Mouse (Mus musculus): Measurements from ENCODE around the gene Plpp3.
A peak's percentile ranks its signal among the peaks of the same experiment; 100 is the strongest.

Gene Plpp3

DNA sequence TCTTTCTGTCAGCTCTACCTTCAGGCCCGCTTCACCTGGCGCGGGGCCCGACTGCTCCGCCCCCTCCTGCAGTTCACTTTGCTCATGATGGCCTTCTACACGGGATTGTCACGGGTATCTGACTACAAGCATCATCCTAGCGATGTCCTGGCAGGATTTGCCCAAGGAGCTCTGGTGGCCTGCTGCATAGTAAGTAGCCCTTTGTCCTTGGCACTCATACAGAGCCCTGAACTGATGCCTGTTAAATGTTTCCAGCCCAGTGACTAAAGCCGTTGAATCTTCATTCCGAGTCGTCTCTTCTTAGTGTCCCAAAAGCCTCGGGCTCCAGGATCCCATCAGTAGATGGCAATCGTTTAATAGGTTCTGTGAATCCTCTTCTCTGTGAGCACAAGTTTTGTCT, 62.2 kb downstream of the Plpp3 start:
- ATAC-seq (ENCODE audit: low TSS enrichment): no peak

DNA sequence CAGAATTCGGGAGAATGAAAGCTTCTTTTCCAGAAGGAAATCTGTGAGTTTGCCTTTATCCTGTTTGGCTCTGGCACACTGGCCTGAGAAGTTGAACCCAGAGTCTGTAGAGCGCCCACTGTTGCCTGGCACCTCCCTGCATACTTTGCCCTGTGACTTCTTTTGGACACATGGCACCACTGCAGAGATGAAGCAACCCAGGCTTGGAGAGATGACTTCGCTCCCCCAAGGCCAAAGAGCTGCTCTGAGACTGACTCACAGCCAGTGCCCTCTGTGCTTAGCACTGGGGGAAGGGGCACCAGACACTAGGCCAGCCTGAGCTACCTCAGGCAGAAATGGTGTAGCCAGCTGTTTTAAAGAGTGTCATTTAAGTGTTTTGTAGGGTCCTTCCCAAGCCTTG, 63.7 kb downstream of the Plpp3 start:
- no peak for ATAC-seq (ENCODE audit: low TSS enrichment)

DNA sequence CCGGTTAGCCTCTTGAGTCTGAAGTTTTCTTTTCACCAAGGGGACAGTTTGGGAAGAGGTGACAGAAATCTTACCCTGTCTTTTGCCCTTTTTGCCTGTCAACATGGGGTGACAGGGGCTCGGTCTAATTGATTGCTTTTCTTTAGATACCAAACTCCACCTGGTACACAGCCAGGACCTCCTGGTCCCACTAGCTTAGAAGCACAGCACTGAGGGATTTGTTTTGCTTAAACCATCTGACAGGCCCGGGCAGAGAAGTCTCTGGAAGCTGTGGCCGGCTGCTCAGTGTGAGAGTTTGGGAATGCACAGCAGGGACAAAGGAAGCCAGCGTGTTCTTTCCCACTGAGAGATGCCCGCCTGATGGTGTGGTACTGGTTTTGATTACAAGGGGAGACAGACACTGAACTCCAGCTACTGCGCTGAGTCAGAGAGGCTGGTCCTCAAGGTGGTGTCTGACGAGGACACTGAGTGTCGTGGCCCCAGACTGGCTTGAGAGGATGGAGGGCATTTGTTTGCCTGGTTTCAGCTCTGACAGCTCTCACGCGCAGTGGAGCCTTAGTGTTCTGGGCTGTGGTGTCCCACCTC, 64.2 kb downstream of the Plpp3 start:
- no peak for ATAC-seq (ENCODE audit: low TSS enrichment)

DNA sequence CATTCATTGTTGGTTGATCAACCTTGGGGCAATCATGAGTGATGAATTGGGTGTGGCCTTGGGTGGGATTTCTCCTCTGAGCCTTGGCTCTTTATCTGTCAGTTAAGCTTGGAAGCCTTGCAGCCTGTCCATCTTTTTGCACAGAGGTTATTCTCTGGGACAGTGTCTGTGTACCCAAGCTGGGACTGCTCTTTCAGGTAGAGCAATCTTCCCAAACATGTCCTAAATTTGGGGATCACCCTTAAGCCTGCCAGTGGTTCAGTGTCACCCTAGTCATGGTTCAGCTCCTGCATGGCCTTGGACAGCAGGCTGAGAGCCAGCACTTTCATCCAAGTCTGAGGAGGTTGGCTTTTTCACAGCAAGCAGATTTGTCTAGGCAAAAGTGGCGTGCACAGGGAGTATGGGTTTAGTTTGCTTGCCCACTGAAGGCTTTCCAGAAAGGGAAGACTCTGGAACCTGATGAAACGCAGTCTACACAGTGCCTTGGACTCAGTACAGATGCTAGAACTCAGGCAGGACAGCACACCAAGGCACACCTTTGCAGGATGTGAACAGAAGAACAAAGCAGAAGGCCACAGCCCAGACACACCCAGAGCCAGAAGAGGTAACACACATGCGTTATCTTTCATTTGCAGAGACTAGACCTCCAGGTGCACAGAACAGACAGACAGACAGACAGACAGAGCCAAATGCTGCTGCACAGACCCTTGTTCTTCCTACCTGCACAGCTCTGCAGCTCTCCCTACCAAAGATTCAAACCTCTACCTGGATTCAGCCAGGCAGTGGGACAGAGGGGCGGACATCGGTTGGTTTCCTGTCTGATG, 66.2 kb downstream of the Plpp3 start:
- no peak for ATAC-seq (ENCODE audit: low TSS enrichment)

DNA sequence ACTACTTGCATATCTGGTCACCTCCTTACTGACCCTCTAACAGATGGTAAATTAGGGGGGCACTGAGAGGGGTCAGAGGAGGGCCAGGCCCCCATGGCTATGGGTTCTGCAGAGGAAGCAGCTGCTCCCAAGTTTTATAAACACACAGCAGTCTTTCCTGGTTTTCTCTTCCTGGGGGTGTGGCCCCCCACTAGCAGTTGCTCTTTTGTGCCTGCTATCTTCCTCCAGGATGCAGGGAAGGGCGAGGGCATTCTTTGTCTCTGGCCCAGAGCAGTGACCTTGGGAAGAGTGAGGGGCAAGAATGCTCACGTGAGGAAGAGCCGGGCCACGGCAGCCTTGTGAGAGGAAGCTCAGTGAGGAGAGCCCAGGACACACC, 66.8 kb downstream of the Plpp3 start:
- ATAC-seq (ENCODE audit: low TSS enrichment): no peak

DNA sequence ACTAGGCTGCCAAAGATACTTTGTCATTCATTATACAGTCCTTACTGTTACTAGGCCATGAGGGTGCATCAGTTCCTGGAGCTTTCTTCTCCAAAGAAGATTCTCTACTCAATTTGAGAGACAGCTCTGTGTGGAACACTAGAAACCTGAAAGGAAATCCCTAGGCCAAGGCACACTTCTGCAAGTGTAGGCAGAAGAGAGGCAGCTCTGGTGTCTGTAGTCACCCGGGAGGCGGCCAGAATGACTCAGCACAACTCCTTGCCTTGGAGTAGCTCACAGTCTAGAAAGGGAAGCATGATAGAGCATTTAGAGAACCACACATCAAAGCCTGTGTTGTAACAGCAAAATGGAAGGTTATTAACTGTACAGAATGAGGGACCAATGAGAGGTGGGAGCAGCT, 68.4 kb downstream of the Plpp3 start:
- peak; percentile 94 for ATAC-seq (ENCODE audit: low TSS enrichment)

DNA sequence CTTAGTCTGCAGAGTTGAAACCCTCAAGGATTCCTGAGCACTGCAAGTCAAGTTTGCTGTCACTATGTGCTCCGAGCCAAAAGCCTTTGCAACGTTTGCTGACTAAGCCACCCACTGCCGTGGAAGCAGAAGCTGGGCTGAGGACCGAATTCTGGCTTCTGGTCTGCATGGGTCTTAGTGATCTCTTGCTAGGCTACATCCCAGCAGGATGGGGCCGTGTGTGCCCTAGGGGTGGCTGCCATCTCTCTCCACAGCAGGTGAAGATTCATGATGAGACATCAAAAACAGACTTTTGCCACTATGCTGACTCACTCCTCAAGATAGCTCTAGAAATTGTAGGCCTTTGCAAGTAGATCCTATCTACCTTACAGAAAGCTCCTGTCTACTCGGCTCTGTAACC, 69.2 kb downstream of the Plpp3 start:
- peak; percentile 60 for ATAC-seq (ENCODE audit: low TSS enrichment)

DNA sequence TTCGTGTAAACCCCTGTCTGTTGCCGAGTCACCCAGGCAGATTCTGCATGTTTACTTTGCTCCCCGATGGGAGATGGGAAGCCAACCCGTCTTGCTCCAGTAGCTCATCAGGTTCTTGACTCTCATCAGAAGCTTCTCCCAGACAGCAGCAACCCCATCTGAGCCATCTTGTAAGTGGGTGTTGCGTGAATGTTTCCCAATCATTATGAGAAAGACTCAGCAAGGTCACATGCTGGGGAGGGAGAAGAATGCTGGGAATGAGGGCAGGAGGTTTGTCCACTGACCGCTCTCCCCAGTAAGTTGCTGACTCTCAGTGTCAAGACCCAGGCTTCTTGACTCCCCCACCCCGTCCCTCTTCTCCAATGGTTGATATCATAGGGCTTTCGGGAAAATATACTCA, 73.0 kb downstream of the Plpp3 start:
- ATAC-seq (ENCODE audit: low TSS enrichment): no peak

DNA sequence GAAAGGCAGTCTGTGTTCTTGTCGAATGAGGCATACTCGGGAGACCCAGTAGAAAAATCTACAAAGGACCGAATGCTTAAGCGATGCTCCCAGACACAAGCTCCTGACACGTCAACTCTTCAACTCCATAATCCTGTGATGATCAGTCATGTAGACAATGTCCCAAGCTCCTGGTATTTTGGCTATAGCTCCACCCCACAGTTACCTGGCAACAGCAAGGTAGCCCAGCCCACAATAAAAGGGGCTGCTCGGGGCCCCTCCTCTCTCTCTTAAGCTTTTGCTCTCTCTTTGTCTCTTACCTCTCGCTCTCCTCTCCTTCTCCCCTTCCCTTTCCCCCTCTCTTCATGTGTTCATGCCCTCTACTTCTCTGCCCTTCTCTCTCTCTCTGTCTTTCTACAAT, 83.1 kb downstream of the Plpp3 start:
- ATAC-seq (ENCODE audit: low TSS enrichment): no peak

DNA sequence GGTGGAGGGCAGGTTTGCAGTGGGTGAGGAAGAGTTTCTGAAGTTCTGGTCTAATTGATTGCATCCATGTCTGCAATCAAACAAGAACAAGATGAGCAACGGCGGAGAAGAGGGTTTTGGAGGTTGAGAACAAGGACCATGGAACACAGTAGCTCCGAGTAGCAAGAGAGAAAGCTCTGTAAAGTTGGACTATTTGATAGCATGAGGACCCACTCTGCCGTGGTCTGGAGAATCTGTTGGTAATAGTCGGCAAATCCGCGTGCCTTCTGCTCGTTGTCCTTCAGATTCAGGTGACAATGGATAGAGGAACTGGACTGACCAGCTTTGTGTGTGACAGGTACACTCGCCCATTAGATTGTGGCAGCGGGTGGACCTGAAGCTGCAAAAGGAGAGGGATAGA, 87.8 kb downstream of the Plpp3 start:
- ATAC-seq (ENCODE audit: low TSS enrichment): no peak

DNA sequence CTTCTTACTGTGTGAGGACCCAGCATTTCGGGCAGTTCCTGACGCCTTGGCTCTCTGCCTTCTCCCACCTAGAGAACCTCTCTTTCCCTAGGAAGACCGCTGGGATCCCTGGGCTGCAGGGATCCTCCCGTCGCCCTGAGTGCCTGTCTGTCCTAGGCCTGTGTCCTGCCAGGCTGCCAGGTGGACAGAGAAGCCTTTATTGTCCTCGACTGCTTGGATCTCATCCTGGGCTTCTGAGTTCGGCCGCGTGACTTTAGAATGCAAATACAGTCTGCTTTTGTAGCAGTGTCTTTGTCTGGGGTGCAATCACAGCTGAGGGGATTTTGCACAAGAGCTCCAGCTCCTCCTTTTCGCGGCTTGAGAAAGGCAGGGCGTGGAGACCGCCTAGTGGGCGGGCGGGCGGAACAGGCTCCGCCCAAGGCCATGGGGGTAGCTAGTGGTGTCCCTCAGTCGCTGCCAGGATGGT, 88.4 kb downstream of the Plpp3 start:
- ATAC-seq (ENCODE audit: low TSS enrichment): peak; percentile 94

DNA sequence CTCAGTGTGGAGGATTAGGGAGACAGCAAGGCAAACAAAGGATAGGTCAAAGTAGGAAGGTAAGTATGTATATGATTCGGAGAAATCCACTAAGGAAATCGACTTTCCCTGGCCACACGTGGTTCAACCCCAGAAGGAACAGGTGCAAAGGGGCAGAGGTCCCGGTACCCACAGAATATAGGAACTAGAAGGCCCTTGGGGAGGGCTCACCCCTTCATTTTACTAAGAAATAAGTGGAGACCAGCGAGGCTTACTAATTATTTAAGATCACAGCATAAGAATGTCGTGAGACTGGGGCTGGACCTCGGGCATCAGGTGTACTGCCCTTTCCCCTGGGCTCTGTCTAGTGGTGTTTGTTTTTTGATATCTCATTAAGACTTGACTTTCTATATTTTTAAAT, 89.2 kb downstream of the Plpp3 start:
- no peak for ATAC-seq (ENCODE audit: low TSS enrichment)

DNA sequence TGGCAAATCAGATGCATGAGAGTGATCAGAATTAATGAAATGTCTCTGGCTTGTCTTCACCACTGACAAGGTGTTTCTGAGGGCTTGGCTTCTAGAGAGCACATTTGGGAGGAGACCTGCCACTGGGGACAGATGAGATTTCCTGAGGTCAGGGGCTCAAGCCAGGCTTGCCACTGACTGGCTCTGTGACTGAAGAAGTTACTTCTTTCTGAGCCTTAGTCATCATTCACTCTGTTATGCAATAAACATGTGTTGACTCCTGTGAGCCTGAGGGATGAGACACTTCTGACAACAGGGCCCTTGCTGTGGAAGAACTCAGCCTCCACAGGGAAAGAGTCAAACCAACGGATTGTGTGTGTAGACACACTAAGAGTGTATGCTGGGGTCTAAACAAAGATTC, 91.0 kb downstream of the Plpp3 start:
- no peak for ATAC-seq (ENCODE audit: low TSS enrichment)

DNA sequence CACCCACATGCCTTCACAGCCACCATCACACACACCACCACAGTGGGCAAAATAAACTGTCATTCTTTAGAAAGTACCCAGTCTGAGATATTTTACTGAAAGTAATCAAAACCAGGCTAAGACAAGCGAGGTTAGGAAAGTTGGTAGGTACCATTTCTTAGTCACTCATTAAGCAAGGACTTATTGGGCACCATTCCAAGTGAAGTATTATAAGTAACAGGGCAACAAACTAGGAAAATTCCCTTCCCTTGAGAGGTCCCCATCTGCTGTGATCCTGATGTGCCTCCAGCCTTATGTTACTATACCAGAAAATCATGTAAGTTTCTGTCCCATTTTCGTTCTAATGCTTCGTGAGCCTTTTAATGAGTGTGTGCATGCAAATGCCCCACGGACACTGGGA, 92.1 kb downstream of the Plpp3 start:
- ATAC-seq (ENCODE audit: low TSS enrichment): no peak

DNA sequence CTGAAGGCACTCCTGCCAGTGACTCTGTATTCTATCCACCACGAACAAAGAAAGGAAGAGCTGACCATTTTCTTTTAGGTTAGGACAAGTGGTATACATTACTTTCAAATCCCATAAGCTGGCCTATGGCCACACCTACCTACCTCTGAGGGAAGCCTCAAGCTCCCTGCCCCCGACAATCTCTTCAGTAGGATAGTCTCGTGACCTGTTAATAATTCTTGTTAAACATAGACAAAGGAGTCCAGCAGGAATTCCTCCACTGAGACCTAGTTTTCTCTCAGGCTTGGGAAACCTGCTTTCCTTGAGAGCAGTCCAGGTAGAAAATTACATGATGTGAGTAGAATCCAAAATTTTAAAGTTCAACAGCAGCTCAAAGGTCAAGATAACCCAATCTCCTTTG, 93.8 kb downstream of the Plpp3 start:
- no peak for ATAC-seq (ENCODE audit: low TSS enrichment)

DNA sequence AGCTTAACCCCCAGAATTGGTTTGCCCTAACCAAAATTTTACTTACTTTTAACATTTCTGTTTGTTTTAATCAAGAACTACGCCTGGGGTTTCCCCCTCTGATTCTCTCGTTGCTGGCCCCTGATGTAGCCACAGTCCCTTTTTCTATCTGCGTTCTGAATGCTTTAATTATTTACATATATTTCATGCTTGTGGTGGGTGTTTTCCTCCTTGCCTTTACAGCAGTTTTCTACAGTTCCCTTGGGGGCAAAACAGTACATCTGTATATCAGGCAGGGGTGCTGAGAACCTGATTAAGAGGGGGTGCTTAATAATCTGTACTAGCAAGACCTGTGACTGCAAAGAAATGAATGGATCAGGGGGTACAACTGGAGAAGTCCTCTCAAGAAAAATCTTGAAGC, 94.9 kb downstream of the Plpp3 start:
- no peak for ATAC-seq (ENCODE audit: low TSS enrichment)

DNA sequence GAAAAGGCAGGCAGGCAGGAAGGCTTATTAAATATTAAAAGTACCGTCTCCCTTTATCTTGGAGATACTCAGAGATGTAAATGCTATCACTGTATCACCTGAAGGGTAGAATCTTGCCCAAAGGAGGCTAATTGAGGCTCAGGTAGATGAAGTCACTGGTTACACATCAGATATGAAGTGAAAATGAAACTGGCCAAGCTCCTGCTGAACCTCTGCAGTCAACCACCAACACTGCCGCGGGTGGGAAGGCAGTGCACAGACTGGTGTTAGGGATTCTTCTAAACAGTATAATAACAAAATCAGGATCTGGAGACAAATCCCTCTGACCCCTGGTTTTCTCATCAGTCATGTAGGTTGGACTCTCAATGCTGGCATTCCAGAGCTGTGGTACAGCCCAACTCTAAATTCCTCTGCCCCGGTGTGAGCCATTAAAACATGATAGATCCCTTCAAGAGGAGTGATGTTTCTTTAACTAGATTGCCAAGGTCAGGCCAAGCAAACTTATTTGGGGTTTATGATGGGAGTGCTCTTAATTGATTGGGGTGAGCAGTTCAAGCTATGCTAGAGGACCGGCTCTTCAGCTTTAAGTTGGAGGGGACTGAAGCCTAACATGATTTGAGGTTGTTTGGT, 95.5 kb downstream of the Plpp3 start:
- no peak for ATAC-seq (ENCODE audit: low TSS enrichment)

DNA sequence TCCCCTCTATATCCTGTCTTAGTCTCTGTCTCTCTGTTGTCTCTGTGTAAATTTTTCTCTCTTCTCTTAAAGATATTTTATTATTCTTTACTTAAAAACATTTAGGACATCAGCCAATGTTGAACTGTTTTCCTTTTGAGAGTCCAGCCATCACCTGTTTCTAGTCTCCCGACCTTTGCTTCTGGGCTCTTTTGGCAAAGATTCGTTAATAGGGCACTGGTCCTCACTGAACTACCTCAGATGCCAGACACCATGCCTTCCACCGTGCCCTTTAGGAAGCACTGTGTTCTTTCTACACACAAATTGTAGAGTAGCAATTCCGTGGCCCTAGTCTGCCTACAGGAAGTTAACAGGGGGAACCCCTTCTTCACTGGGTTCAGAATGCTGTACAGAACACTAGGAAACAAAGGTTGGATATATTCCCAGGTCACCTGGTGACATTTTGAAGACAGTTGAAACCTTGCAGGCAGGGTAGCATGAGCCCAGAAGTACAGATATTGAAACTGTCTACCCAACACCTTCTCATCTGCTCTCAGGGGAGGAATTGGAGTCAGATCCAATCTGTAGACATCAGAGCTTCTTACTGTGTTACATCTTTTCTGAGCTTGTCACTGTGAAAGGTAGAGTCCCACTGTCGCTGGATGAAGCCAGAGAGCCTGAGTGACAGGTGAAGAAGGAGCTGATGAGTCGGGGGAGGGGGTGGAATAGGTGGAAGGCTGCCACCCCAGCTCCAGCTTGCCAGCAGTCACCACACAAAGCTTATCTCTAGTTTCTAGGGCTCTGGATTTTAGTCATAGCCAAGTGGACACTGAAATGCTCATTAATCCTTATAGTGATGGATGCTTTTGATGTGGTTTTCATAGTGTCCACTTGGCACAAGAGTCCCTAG, 96.5 kb downstream of the Plpp3 start:
- ATAC-seq (ENCODE audit: low TSS enrichment): no peak

DNA sequence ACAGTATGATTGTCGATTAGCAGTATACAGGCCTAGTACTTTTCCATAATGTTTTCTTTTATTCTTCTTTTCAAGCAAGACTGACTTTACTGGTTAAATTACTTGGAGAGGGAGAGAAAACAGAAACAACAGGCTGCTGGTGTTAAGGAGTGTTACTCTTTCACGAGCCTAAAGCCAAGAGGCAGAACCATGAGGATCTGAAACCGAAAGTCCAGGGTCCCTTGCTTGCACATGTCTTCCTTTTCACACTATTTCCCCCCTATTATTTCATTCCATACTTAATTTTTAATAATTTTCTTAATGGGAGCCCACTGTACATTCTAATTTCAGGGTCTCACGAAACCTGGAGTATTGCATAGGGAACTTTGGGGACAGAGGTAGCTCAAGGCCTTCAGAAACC, 97.2 kb downstream of the Plpp3 start:
- no peak for ATAC-seq (ENCODE audit: low TSS enrichment)

DNA sequence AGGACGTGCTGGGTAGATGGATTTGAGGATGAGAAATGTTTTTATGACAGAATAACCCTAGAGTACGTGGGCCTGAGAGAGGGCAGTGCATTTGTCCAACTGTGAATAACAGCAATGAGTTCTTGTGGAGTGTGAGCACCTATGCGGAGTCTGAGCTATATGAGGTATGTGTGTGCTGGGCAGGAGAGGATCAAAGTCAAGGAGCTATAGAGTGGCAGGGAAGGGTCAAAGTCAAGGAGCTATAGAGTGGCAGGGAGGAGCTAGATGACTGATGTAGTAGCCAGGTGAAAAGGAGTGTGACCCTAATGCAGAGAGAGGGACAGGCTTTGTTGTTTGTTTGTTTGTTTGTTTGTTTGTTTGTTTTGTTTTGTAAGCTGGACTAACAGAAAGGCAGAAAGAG, 98.0 kb downstream of the Plpp3 start:
- ATAC-seq (ENCODE audit: low TSS enrichment): no peak

DNA sequence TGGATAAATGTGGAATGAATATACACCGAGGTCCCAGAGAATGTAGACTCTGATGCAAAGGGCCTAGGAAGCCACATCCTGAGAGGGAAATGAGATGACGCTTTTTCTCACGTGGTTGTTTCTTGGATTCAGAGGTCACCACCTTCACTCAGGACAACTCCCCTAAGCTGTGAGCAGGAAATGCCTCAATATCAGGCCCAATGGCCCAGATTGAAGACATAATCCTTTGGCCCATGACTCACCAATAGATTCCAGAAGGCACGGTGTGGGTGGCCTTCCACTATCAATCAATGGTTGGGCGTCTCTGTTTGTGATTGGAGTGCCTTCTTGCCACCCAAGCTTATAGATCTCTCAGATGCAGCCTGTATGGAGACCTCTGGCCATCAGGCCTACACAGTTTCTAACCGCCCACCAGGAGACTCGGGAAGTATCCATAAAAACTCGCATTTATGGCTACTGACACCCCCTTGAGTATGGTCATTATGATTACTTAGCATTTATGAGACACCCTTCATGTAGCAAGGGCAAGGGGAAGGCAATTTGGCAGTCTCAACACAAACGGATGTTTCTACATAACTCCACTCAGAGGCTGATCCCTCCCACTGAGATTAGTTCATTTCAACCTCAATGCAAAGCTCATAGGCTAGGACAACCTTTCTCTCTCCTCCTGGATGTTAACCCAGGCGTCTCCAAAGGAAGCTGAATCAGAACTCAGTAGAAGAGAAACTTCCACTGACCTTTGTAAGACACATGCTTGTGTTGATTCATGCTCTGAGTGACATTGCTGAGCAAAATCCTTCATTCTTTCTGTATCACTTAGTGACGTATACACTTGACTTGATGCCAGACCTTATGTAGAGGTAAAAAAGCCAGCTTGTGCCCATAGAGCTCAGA, 100.8 kb downstream of the Plpp3 start:
- ATAC-seq (ENCODE audit: low TSS enrichment): no peak

All from frontal cortex, adult (tissue).